Mouse (Mus musculus): Measurements from ENCODE around the gene Cpsf3. TPM values are rescaled to one million over a fixed set of nuclear protein-coding genes. Genes with fewer than 3 reads are reported as not detected.
A peak's percentile ranks its signal among the peaks of the same experiment; 100 is the strongest.

The Cpsf3 gene
- total and polyA plus RNA-seq, 3 experiments = 39.8 to 58.2 TPM; not detected in 1

GRCm38 (mm10) chr12:21274446-21274845, 10.7 kb upstream of the Cpsf3 start:
- no peaks in the 10 kb centered on the region for H3K36me3 ChIP-seq (ENCODE audit: control insufficient read depth in 1 of 2, insufficient read depth in 2 of 2, low read length in 2 of 2)
- H3K4me3 ChIP-seq (ENCODE audit: control insufficient read depth in 1 of 2, insufficient read depth in 1 of 2, low read depth in 2 of 2, low read length in 2 of 2) = no peak overlapping the region
- H3K9me3 ChIP-seq (replicated peaks; ENCODE audit: insufficient read depth, low read length) = no peaks in the 10 kb centered on the region
- no peak overlapping the region for H3K27ac ChIP-seq (ENCODE audit: control insufficient read depth, low read depth, low read length)
- H3K79me2 ChIP-seq (ENCODE audit: control insufficient read depth, insufficient read depth, low read length, poor library complexity) = no peaks in the 10 kb centered on the region
- no peak for DNase-seq (ENCODE audit: low read depth, low spot score)
- TF ChIP-seq NELFE (IDR thresholded peaks at IDR 0.05; ENCODE audit: low read depth, low read length) = no peak
- TF ChIP-seq E2F4 (IDR thresholded peaks at IDR 0.05; ENCODE audit: borderline replicate concordance, low read depth, low read length) = no peak
- no peak for TF ChIP-seq USF2 (IDR thresholded peaks at IDR 0.05; ENCODE audit: borderline replicate concordance in 1 of 2, insufficient read depth in 1 of 2, low read depth in 1 of 2, low read length in 2 of 2)
- TF ChIP-seq POLR2A (IDR thresholded peaks at IDR 0.05; ENCODE audit: control insufficient read depth in 1 of 2, insufficient read depth in 1 of 2, low read depth in 1 of 2, low read length in 2 of 2, poor library complexity in 1 of 2) = no peak
- TF ChIP-seq RAD21 (IDR thresholded peaks at IDR 0.05; ENCODE audit: low read depth, low read length) = no peak
- no peak for TF ChIP-seq MAZ (IDR thresholded peaks at IDR 0.05; ENCODE audit: low read depth, low read length)
- no peak for TF ChIP-seq GATA1 (IDR thresholded peaks at IDR 0.05; ENCODE audit: low read depth, low read length)
- TF ChIP-seq USF1 (IDR thresholded peaks at IDR 0.05; ENCODE audit: low read depth, low read length) = no peak
- TF ChIP-seq HCFC1 (IDR thresholded peaks at IDR 0.05; ENCODE audit: low read depth, low read length) = no peak
- no peak for TF ChIP-seq TBP (IDR thresholded peaks at IDR 0.05; ENCODE audit: low read depth, low read length)
- TF ChIP-seq MYB (IDR thresholded peaks at IDR 0.05; ENCODE audit: low read depth, low read length) = no peak
- TF ChIP-seq ZMIZ1 (IDR thresholded peaks at IDR 0.05; ENCODE audit: low read depth, low read length) = no peak
- H3K27me3 ChIP-seq (ENCODE audit: control insufficient read depth in 1 of 2, insufficient read depth in 2 of 2, low read length in 2 of 2) = no peaks in the 10 kb centered on the region
- H3K4me1 ChIP-seq (ENCODE audit: control insufficient read depth in 1 of 2, insufficient read depth in 2 of 2, low read length in 2 of 2) = no peaks in the 10 kb centered on the region
- no peak overlapping the region for H3K9ac ChIP-seq (ENCODE audit: control insufficient read depth, low read depth, low read length, poor library complexity, severe bottlenecking)

DNA sequence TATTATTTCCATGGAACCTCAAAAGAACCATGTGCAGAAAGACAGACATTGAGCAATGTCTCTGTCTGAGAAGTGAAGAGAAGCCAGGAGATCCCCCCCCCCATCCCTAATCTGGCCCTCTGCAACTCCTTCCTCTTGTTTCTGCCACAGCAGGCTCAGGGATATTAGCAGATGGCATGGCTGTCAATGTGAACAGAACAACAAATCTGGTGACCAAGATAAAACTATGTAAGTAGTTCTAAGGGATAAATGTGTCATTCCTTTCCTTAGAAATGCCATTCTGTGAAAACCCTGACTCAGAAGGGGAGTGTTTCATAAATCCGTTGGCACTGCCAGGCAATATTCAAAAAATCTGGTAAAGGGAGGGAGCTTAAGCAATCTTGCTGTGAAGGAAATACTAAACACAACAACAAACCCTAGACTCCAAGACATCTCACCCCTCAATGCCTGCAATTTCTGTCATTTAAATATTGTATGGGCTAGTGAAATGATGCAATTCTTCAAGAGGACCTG, 7.8 kb upstream of the Cpsf3 start:
- H3K9me3 ChIP-seq (replicated peaks; ENCODE audit: insufficient read depth, low read length) = no peaks in the 10 kb centered on the region
- DNase-seq (ENCODE audit: low read depth, low spot score) = no peak
- no peak overlapping the region for H3K27ac ChIP-seq (ENCODE audit: control insufficient read depth, low read depth, low read length)
- no peak overlapping the region for H3K4me3 ChIP-seq (ENCODE audit: control insufficient read depth in 1 of 2, insufficient read depth in 1 of 2, low read depth in 2 of 2, low read length in 2 of 2)
- TF ChIP-seq E2F4 (IDR thresholded peaks at IDR 0.05; ENCODE audit: borderline replicate concordance, low read depth, low read length) = no peak
- no peaks in the 10 kb centered on the region for H3K27me3 ChIP-seq (ENCODE audit: control insufficient read depth in 1 of 2, insufficient read depth in 2 of 2, low read length in 2 of 2)
- H3K4me1 ChIP-seq (ENCODE audit: control insufficient read depth in 1 of 2, insufficient read depth in 2 of 2, low read length in 2 of 2) = no peaks in the 10 kb centered on the region
- H3K79me2 ChIP-seq (ENCODE audit: control insufficient read depth, insufficient read depth, low read length, poor library complexity) = no peaks in the 10 kb centered on the region
- H3K9ac ChIP-seq (ENCODE audit: control insufficient read depth, low read depth, low read length, poor library complexity, severe bottlenecking) = no peak overlapping the region
- no peaks in the 10 kb centered on the region for H3K36me3 ChIP-seq (ENCODE audit: control insufficient read depth in 1 of 2, insufficient read depth in 2 of 2, low read length in 2 of 2)

DNA sequence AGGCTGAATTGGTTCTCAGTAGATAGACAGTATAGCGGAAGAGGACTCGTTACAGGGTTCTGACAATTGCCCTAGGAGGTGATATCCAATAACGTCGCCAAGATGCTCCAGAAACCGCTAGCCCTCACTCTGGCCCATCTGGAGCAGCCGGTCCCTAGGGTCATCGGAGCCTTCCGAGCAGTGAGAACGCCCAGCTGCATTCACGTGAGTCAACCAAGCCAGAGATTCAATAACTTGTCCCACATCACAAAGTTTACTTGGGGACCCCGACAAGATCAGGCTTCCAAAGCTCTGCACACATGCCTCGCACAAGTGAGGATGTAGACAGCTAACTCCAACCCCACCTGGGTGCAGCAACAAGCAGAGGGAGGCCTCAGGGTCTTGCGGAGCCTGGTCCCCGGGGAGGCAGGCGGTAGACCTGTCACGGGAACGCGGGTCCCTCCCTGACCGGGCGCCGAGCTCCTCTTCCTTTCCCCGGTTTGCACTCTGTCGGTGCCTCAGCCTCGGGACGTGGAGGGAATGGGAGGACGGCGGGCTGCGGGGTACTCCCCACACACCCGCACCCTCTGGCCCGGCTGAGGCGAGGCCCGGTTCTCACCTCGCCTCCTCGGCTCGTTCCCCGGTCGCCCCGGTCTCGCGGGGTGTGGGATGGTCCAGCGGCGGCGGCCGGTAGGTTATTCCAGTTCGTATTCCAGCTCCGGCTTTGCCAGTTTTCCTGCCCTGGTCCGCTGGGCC, 484 bp downstream of the Cpsf3 start:
- Histone ChIP-seq H3K36me3 (ENCODE audit: control insufficient read depth in 1 of 2, insufficient read depth in 2 of 2, low read length in 2 of 2) (peaks cover 0 to 9% of the 10 kb centered on the region in 2 experiments; a peak in 2 of 4 replicates), H3K9ac (ENCODE audit: control insufficient read depth, low read depth, low read length, poor library complexity, severe bottlenecking) (peak overlapping the region; percentile 81), H3K4me1 (ENCODE audit: control insufficient read depth in 1 of 2, insufficient read depth in 2 of 2, low read length in 2 of 2) (peaks cover 0 to 16% of the 10 kb centered on the region in 2 experiments; a peak in 3 of 4 replicates), H3K27ac (ENCODE audit: control insufficient read depth, low read depth, low read length) (peak overlapping the region; percentile 29), H3K27me3 (ENCODE audit: control insufficient read depth in 1 of 2, insufficient read depth in 2 of 2, low read length in 2 of 2) (no peaks in the 10 kb centered on the region), H3K9me3 (replicated peaks; ENCODE audit: insufficient read depth, low read length) (no peaks in the 10 kb centered on the region), H3K79me2 (ENCODE audit: control insufficient read depth, insufficient read depth, low read length, poor library complexity) (peaks cover 23% of the 10 kb centered on the region), H3K4me3 (ENCODE audit: control insufficient read depth in 1 of 2, insufficient read depth in 1 of 2, low read depth in 2 of 2, low read length in 2 of 2) (peak overlapping the region; percentile 70 to 82)
- TF ChIP-seq ZMIZ1 (IDR thresholded peaks at IDR 0.05; ENCODE audit: low read depth, low read length) = no peak
- TF ChIP-seq SIN3A (IDR thresholded peaks at IDR 0.05; ENCODE audit: low read length) = 0 out of 2 replicates have a peak, but pooled peaks have one; percentile 80
- TF ChIP-seq ZC3H11A (IDR thresholded peaks at IDR 0.05; ENCODE audit: low read depth, low read length) = no peak
- DNase-seq (ENCODE audit: low read depth, low spot score) = no peak

Data from MEL (cell line).